Mouse (Mus musculus): ENCODE data around the gene Med26.
A peak's percentile ranks its signal among the peaks of the same experiment; 100 is the strongest.

Gene Med26

GRCm38 (mm10) chr8:72570633-72571610 lies 22.9 kb upstream of the Med26 start, which contains the start of gene Smim7:
Gene Smim7 (minus strand): TSS chr8:72571088.
- TF ChIP-seq GATA4 (IDR thresholded peaks at IDR 0.05; ENCODE audit: insufficient replicate concordance, low read length), result no peak; the same call in 1 of the 2 replicates

- no peak for TF ChIP-seq GATA4 (IDR thresholded peaks at IDR 0.05; ENCODE audit: insufficient replicate concordance, low read length)
Measured at GRCm38 (mm10) chr8:72565970-72566369, 17.9 kb upstream of the Med26 start.

- TF ChIP-seq GATA4 (IDR thresholded peaks at IDR 0.05; ENCODE audit: insufficient replicate concordance, low read length), result no peak
Measured at GRCm38 (mm10) chr8:72561111-72561689, 13.1 kb upstream of the Med26 start.

- no peak for TF ChIP-seq GATA4 (IDR thresholded peaks at IDR 0.05; ENCODE audit: insufficient replicate concordance, low read length)
Measured at GRCm38 (mm10) chr8:72555770-72556169, 7.7 kb upstream of the Med26 start.

GRCm38 (mm10) chr8:72549314-72549892 lies 1.3 kb upstream of the Med26 start:
- peak; percentile 100 for TF ChIP-seq GATA4 (IDR thresholded peaks at IDR 0.05; ENCODE audit: insufficient replicate concordance, low read length)

DNA sequence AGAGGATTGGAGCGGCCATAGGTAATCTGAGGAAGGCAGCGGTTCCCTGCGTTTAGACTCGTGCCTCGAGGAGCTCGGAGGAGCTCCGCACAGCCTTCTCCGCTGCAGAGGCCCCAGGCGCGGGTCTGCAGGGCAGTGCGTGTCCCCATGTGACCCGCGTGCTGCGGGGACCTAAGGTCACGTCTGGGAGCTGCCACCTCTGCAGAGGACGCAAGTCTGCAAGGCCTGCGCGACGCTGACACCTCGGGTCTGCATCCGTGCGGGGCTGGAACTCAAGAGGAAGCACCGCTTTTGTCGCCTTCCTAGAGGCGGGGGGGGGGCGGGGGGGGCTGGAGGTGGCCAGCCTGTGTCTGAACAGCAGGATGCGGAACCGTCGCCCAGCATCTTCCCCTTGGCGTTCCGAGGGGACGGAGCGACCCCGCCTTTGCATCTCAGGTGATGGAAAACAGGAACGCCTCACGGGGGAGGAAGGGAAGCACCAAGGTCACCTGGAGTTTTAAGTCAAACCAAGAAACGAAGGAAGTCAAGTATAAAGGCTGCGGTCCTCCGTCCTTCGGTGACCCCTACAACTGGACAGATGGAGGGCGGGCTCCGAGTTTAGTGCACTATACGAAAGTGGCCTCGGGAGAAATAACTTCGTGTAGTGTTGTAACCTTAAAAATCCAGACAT lies 709 bp upstream of the Med26 start:
- no peak for TF ChIP-seq GATA4 (IDR thresholded peaks at IDR 0.05; ENCODE audit: insufficient replicate concordance, low read length)

DNA sequence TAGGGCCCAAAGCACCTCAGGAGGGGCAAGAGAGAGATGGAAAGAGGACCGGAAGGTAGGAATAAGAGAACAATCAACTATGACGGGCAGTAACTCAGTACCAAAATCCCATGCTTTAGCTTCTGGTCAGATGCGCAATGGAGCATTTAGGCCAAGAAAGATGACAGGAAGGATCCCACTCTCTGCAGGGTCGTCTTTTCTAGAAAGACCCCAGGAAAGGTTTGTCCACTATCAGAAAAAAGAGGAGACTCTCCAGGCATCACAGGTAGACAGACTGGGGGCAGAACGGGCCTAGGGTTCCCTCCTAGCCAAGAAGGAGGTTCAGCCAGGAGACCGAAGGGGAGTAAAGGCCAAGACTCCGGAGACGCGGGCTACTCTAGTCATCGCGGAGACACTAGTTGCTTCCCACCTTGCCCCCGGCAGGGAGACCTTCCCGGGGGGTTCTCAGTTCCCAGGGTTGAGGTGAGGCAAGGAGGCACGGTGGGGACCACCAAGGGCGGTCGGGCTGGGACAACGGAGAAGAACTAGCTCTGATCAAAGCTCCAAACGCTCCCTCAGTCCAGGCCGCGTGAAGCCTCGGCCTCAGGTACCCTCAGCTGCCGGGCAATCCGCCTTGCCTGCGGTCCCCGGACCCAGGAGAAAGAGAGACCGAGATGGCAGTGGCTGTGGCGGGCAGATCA lies 808 bp downstream of the Med26 start:
- no peak for TF ChIP-seq GATA4 (IDR thresholded peaks at IDR 0.05; ENCODE audit: insufficient replicate concordance, low read length)

DNA sequence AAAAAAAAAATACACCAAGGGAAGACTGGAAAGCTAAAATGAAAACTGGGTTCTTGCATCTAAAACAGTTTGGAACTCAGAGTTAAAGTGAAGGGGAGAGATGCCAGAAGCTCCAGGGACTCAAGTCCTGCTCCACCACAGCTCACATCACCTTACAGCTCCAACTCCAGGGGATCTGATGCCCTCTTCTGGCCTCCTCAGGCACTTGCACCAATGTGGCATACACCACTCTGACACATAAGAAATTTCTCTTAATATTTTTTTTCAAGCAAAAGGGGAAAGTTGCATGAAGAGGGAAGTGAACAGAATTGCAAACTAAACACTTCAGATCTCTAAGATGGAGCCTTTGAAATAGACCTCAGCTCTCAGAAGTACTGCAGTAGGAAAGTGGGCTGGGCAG lies 8.8 kb downstream of the Med26 start:
- no peak for TF ChIP-seq GATA4 (IDR thresholded peaks at IDR 0.05; ENCODE audit: insufficient replicate concordance, low read length)

DNA sequence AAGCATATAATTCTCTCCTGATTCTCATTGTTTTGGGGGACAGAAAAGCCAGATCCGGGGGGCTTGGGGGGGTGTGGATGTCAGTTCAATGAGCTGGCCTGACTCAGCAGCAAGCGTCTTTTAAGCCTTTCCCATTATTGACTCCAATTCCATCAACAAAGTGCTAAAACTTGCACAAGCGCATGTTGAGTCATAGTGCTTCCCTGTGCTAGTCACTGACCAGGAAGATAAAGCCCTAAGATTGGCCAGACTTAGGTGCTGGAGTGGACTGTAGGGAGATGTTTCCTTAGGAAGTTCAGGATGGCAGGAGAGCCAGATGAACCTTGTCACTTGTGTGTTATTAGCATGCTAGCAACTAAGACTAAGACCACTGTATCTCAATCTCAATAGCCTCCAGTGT lies 13.2 kb downstream of the Med26 start:
- TF ChIP-seq GATA4 (IDR thresholded peaks at IDR 0.05; ENCODE audit: insufficient replicate concordance, low read length), result no peak

GRCm38 (mm10) chr8:72532103-72532502 lies 16.0 kb downstream of the Med26 start:
- TF ChIP-seq GATA4 (IDR thresholded peaks at IDR 0.05; ENCODE audit: insufficient replicate concordance, low read length), result no peak

GRCm38 (mm10) chr8:72521888-72522287 lies 26.2 kb downstream of the Med26 start:
- no peak for TF ChIP-seq GATA4 (IDR thresholded peaks at IDR 0.05; ENCODE audit: insufficient replicate concordance, low read length)

- no peak for TF ChIP-seq GATA4 (IDR thresholded peaks at IDR 0.05; ENCODE audit: insufficient replicate concordance, low read length)
Measured at GRCm38 (mm10) chr8:72517421-72517988, 30.6 kb downstream of the Med26 start.

DNA sequence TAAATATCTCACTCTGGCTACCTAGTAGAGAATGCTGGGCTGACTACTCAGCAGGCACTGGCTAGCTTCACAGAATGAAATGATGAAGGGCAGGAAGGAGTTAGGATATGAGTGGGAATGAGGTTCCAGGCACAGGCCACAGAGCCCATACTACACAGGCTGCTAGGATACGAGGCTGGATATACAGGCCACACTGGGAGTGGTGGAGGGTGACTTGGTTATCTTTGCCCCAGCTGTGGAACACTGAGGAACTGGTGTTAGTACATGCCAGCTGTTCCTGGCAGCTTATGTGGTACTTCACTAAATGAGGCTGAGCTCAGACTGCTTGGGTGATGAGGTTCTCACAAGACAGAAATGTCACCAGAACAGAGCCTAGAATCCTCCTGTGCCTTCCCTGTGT lies 34.9 kb downstream of the Med26 start:
- no peak for TF ChIP-seq GATA4 (IDR thresholded peaks at IDR 0.05; ENCODE audit: insufficient replicate concordance, low read length)

DNA sequence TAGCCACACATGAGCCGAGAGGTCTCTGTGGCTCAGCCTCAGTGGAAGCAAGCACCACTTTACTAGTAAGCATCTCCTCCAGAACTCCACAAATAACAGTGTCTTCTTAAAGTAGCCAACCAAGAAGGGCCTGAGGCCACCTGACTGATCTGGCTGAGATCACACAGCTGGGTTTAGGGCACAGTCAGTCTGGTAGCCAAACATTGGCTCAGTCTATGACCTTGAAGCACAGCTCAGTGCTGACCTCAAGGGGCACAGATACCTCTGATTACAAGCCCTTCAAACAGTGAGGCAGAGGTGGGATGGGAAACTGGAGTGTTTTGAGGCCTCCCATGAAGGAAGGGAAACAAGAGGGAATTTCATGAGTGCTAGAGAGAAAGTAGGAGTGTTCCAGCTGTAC lies 35.4 kb downstream of the Med26 start:
- no peak for TF ChIP-seq GATA4 (IDR thresholded peaks at IDR 0.05; ENCODE audit: insufficient replicate concordance, low read length)
